Comparison of ENCODE assay signal across 36 mouse cellular contexts in the genomic region with DNA sequence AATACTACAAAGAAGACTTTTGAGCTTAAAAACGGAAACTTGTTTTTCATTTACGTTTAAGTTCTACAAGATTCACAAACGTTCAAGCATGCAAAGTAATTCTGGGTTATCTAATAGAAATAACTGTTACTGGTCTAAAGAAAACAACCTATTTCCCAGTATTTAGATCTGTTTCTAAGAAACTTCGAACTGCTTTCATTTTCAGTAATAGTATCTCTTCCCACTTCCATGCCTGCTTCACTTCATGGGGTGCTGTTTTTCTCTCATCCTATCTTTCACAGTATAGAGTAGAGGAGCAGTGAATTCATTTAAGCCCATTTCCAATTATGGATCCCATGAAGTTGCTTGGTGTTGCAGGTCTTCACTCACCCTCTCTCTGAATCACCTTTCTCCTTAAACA. TPM values are rescaled to one million over a fixed set of nuclear protein-coding genes. Genes with fewer than 3 reads are reported as not detected.
"Had no signal": no experiment of that assay in that cellular context is flagged by ENCODE, and none has a peak within 500 bp of the region (broad histone marks: within the 10 kb centered on the region; RNA-seq: fewer than 3 reads in every experiment).

No protein-coding gene starts in this region.

- H3K27me3 ChIP-seq: heart, embryonic 12.5 days; hindbrain, embryonic 12.5 days; kidney, embryonic 15.5 days; limb, embryonic 13.5 days; limb, embryonic 15.5 days; liver, embryonic 12.5 days had no signal

- ATAC-seq: hindbrain, embryonic 16.5 days; intestine, embryonic 16.5 days; liver, embryonic 12.5 days had no signal

- H3K4me1 ChIP-seq: heart, embryonic 10.5 days; heart, embryonic 12.5 days; hindbrain, embryonic 10.5 days; hindbrain, embryonic 12.5 days; kidney, embryonic 15.5 days; limb, embryonic 13.5 days; limb, embryonic 15.5 days; liver, embryonic 12.5 days had no signal

- H3K9ac ChIP-seq: heart, embryonic 12.5 days; hindbrain, embryonic 12.5 days; hindbrain, embryonic 14.5 days; kidney, embryonic 15.5 days; limb, embryonic 13.5 days; limb, embryonic 15.5 days; liver, embryonic 12.5 days; liver, embryonic 14.5 days had no signal

- H3K9me3 ChIP-seq: heart, embryonic 10.5 days; heart, embryonic 12.5 days; hindbrain, embryonic 10.5 days; hindbrain, embryonic 12.5 days; kidney, embryonic 15.5 days; limb, embryonic 13.5 days; limb, embryonic 15.5 days; liver, embryonic 12.5 days had no signal

- DNase-seq: gastrocnemius, adult 2 months; gastrocnemius, postnatal 10 days; gastrocnemius, postnatal 25 days; heart, adult 18-20 months; heart, postnatal 10 days; heart, postnatal 4 days; kidney, adult 11 months; kidney, adult 2 months; kidney, adult 9 months; kidney, postnatal 14 days; kidney, postnatal 36 days; layer of hippocampus, adult 9-11 months; layer of hippocampus, postnatal 36 days; left cerebral cortex, postnatal 4 days had no signal

- H3K4me3 ChIP-seq: gastrocnemius, adult 2 months; heart, embryonic 10.5 days; heart, embryonic 12.5 days; hindbrain, embryonic 10.5 days; hindbrain, embryonic 12.5 days; kidney, embryonic 15.5 days; limb, embryonic 13.5 days; limb, embryonic 15.5 days; liver, embryonic 12.5 days had no signal

- H3K4me2 ChIP-seq: heart, embryonic 12.5 days; hindbrain, embryonic 12.5 days; hindbrain, embryonic 14.5 days; kidney, embryonic 15.5 days; limb, embryonic 13.5 days; limb, embryonic 15.5 days; liver, embryonic 12.5 days had no signal

- H3K36me3 ChIP-seq: heart, embryonic 10.5 days; heart, embryonic 12.5 days; hindbrain, embryonic 10.5 days; hindbrain, embryonic 12.5 days; kidney, embryonic 15.5 days; limb, embryonic 13.5 days; limb, embryonic 15.5 days; liver, embryonic 12.5 days had no signal

- H3K27ac ChIP-seq: gastrocnemius, adult 2 months; heart, embryonic 10.5 days; hindbrain, embryonic 10.5 days; hindbrain, embryonic 12.5 days; hindbrain, embryonic 14.5 days; kidney, embryonic 15.5 days; kidney, postnatal 0 days; limb, embryonic 13.5 days; limb, embryonic 15.5 days; liver, embryonic 12.5 days; liver, embryonic 14.5 days had no signal

RNA-seq across cellular contexts. Expression of a gene that starts 16.3 kb away (rescaled TPM):
- total RNA-seq: gastrocnemius, postnatal 10 days; granulocyte monocyte progenitor cell, adult 5-6 weeks; layer of hippocampus, adult 18-20 months; layer of hippocampus, postnatal 14 days; layer of hippocampus, postnatal 36 days; left cerebral cortex, adult 18-20 months; left cerebral cortex, adult 8-10 months; left cerebral cortex, postnatal 10 days; left cerebral cortex, postnatal 25 days; left cerebral cortex, postnatal 4 days had no signal
- polyA plus RNA-seq: heart, embryonic 10.5 days; heart, embryonic 12.5 days; heart, embryonic 16.5 days; hindbrain, embryonic 10.5 days; hindbrain, embryonic 12.5 days; hindbrain, embryonic 14.5 days; limb, embryonic 11.5 days; limb, embryonic 13.5 days; limb, embryonic 15.5 days; liver, embryonic 12.5 days had no signal
